Mouse (Mus musculus) layer of hippocampus, adult 18-20 months (tissue): Measurements from ENCODE around the gene Trp53rka. TPM values are rescaled to one million over a fixed set of nuclear protein-coding genes. Genes with fewer than 3 reads are reported as not detected.

ENCODE experiments used
- total RNA-seq, 2 experiments: library from RNA; stranded (reverse); gene quantifications; 2 replicates each; pipeline ENCODE4 v1.2.3; 2021

The Trp53rka gene
- total RNA-seq, 2 experiments from 2014 or later, result 19.2 to 21.7 TPM

Other genes with a start within 250 kb of the Trp53rka start
- 100 to 1,000 TPM in 1 of 2 experiments, 10 to 100 TPM in 1; 96.3 to 101 TPM for gene Slc35c2, start 205.5 kb downstream of the Trp53rka start, total RNA-seq
- 100 to 1,000 TPM; 174 to 179 TPM for gene Elmo2, start 166.8 kb downstream of the Trp53rka start, total RNA-seq
- under 1 TPM in 1 of 2 experiments, not detected in 1; 0.10 TPM for gene Zfp663, start 124.6 kb downstream of the Trp53rka start, total RNA-seq
- gene Zfp334, start 105.1 kb downstream of the Trp53rka start, total RNA-seq, result 10 to 100 TPM; 14.6 to 15.9 TPM
- gene Ocstamp, start 92.9 kb downstream of the Trp53rka start, total RNA-seq, result not detected
- gene Slc13a3, start 20.1 kb downstream of the Trp53rka start, total RNA-seq, result 1 to 10 TPM; 7.2 to 9.3 TPM
- 1 to 10 TPM in 1 of 2 experiments, under 1 TPM in 1; 0.99 to 1.5 TPM for gene Slc2a10, start 10.5 kb upstream of the Trp53rka start, total RNA-seq
- gene Eya2, start 101.7 kb upstream of the Trp53rka start, total RNA-seq, result 1 to 10 TPM; 1.8 to 2.8 TPM